Mouse (Mus musculus): ENCODE data around the gene Kank2.

DNA sequence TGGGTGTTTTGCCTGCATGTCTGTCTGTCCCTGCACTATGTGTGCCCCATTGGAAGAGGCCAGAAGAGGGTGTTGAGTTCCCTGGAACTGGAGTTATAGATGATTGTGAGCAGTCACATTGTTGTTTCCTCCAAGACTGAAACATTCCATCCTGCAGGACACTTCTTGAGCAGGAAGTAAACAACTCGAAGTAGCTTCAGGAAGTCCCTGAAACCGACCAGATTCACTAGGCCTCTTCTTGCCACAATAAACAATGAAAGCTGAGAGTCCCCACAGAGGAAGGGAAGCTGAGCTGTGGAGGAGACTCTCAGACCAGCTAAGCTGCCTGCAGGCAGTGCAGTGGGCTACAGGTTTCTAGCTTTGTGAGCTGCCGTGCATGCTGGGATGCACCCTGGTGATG is 20.8 kb downstream of the Kank2 start:
- TF ChIP-seq CTCF (IDR thresholded peaks at IDR 0.05; ENCODE audit: extremely low read depth, insufficient read depth, insufficient read length, insufficient replicate concordance) (no peak), POLR2A (IDR thresholded peaks at IDR 0.05; ENCODE audit: low read depth, low read length) (no peak)
